Mouse (Mus musculus): ENCODE measurements around the gene Ctsw.

Gene Ctsw

DNA sequence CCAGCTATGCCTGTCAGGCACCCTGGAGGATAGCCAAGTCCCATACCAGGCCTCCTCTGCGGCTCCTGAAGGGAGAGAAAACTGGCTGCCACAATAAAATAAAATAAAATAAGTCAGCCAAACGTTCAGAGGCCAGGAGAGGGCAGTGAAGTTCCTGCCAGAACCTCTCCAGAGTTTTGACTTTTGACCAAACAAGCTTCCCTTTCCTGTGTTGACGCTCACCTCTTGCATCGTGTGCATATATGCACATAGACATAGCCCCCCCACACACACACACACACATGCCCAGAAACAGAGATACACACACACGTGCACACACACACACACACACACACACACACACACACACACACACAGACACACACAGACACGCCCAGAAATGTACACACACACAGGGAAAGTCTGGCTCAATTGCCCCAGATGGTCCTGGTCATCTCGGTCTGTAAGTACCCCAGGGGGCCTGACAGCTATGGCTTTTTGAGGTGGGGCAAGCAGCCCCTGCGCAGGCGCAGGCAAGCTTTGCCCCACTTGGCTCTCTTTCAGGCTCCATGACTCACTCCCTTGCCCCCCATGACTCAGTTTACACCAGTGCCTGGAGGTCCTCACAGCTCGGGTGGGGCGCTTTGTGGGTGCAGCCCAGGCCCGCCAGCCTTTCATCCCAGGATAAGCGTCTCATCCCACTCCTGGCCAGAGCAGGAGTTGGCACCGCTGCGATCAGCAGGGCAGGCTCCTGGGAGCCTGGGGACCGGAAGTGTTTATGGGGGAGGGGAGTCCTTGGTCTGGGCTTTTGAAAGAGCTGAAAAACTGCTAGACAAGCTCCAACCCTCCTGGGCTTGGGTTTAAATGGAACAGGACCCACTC is 35.1 kb downstream of the Ctsw start:
- no peak for DNase-seq (ENCODE audit: low read depth, low spot score)

DNA sequence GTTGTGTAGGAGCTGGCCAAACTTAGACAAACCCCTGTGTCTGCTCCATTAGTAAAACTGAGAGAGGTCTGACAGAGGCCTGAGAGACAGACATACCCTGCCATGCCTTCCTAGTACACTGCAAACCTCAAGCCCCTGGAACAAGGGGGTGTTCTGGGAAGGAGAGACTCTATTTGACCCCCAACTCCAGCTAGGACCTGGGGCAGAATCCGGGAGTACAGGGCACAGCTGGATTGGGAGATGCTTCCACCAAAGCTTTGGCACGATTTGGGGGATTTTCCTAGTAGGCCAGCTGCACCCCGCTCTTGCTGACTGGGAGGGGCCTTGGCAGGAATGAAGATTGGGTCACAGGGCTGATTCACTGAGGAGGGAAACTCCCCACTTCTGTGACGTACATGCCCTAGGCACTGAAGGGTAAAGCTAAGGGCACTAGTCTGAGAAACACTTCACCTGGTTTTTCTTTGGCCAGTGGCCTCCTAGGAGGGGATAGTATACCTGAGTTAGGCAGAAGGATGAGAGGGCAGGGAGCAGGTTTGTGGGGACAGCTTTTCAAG is 36.3 kb downstream of the Ctsw start:
- no peak for DNase-seq (ENCODE audit: low read depth, low spot score)

DNA sequence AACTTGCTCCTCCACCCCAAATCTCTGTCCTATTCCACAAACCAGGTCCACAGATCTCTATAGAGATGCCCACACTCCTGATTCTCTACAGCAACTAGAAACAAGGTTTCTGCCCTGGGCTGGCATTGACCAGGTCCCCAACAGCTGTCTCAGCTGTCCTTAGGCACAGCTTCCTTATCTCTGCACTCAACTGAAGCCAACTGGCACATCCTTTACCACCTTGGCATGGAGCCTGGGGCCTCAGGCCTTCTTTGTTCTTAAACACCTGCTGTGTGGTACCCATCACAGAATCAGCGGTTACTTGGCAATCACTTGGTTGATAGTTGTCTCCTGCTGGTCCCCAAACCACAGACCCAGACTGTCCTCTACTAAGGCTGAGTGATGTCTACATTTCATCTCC is 37.9 kb downstream of the Ctsw start:
- DNase-seq (ENCODE audit: low read depth, low spot score), result no peak

DNA sequence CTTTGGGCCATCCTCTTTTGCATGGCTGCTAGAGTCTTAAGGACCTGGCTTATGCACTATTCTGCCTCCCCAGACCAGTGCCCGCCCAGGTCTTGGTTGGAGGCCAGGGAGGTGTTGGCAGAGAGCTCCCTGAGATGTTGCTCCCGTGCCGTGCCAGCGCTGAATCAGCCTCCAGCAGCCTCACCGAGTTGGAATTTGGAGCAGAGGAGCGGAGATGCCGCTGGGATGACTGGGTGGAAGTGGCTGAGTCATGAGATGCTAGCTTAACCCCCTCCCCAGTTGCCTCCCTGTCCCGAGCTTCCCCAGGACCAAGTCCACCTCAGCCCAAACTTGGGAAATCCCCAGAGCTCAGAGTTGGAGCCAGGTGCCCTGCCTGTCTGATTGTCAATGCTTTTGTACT is 38.5 kb downstream of the Ctsw start:
- no peak for DNase-seq (ENCODE audit: low read depth, low spot score)

DNA sequence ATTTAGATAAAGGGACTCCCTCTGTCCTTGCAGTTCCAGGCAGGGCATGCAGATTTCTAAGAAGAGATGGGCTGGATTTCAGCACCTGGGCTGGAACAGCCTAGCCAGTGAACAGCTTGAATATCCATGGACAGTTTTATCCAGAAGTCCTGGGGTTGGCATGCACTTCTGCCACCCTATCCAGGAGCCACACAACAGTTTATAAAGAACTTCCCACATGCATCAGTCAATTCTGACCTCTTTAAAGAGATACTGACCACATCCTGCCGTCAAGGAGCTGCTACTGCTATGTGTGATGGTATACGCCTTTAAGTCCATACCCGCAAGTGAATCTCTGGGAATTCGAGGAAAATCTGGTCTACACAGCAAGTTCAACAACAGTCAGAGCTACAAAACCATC is 39.1 kb downstream of the Ctsw start:
- no peak for DNase-seq (ENCODE audit: low read depth, low spot score)

DNA sequence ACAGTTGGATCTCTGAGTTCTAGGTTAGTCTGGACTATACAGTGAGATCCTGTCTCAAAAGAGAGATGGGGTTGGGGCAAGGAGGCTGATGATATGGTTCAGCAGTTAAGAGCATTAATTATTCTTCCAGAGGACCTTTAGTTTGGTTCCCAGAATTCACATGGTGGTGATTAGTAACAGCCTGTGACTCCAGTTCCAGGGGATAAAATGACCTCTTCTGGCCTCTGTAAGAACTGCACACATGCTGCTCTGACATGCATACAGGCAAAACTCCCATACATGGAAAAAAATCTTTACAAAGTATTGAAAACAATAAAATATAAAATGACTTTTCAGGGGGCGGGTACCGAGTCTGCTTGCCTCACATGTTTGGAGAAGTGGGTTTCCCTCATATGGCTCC is 40.2 kb downstream of the Ctsw start:
- DNase-seq (ENCODE audit: low read depth, low spot score), result no peak

DNA sequence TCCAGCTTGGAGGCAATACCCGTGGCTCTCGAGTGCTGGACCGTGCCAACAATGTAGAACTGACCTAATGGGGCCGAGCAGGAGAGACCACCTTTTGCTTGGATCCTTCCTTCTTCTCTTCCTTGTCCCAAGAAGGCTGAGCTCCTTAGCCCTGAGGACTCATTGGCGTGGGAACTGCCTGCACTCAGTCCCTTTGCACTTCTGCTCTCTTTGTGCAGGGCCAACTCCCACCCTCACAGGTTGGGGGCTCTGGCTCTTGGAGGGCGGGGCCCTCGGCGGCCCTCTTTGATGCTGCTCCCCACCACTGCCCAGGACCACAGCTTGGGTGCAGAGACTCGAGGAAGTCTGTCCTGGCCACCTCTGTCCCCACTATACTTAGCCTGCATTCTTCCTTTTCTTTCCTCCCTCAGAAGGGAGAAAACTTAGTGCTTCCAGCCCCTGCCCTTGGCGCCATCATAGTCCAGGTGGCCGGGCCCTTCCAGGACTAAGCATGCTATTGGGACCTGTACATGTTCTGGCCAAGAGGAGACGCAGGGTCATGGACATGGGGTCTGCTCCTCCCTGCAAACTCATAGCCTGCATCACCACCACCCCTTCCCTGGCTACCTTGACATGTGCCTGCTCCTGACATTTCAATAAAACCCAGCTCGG is 41.5 kb downstream of the Ctsw start:
- no peak for DNase-seq (ENCODE audit: low read depth, low spot score)

DNA sequence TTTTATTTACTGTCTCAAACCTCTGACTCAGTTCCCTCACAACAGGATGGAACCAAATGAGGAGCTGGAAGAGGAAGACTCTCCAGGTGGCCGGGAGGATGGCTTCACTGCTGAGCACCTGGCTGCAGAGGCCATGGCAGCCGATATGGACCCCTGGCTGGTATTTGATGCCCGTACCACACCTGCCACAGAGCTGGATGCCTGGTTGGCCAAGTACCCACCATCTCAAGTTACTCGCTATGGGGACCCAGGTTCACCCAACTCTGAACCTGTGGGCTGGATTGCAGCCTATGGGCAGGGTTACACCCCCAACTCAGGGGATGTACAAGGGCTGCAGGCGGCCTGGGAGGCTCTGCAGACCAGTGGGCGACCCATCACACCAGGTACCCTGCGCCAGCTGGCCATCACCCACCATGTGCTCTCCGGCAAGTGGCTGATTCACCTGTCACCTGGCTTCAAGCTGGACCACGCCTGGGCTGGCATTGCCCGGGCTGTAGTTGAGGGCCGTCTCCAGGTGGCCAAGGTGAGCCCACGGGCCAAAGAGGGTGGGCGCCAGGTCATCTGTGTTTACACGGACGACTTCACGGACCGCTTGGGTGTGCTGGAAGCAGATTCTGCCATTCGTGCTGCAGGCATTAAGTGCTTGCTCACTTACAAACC is 42.3 kb downstream of the Ctsw start:
- no peak for DNase-seq (ENCODE audit: low read depth, low spot score)

DNA sequence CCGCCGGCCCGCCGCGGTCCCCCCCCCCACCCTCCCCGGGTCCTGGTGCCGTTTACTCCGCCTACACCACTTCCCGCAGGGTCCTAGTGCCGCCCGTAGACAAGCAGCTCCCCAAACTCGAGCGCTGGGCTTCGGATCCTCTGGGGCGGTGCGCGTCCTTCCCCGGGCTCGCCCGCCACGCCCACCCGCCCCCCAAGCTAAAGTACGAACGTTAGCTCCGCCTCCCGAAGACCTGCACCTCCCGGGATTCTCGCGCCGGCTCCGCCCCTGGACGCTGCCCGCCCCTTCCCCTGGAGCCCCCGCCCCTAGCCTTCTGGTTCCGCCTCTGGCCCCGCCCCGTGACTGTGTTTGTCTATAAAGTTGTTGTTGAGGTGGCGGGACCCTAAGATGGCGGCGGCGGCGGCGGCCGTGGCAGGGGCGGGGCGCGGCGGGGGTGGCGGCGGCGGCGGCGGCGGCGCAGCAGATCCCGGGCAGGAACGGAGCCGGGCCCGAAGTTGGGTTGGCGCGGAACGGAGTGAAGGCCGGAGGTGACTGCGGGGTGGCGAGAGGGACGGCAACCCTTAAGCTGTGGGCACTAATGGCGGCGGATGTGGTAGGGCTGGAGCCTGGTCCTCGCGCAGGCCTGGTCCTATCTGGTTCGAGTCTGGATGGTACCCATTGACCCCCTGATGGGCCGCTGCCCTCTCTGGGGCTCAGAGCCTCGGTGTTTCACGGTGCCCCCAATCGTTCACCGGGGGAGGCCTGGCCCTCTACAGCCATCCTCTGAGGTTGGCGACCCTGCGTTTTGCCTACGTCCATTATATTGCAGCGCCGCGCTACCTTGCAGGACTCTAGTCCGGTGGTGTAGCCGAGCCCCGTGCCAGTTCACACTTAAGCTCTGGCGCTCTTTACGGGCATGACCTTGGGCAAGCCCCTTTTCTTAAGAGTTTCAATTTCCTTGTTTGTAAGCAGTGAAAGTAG is 43.2 kb downstream of the Ctsw start, which contains the start of the genes Drap1 and AI837181:
Drap1 (minus strand) TSS at position 198 of the 960 bp plus-strand sequence.
AI837181 (plus strand) TSS at position 363 of the 960 bp plus-strand sequence.
- peak; percentile 98 for DNase-seq (ENCODE audit: low read depth, low spot score)

DNA sequence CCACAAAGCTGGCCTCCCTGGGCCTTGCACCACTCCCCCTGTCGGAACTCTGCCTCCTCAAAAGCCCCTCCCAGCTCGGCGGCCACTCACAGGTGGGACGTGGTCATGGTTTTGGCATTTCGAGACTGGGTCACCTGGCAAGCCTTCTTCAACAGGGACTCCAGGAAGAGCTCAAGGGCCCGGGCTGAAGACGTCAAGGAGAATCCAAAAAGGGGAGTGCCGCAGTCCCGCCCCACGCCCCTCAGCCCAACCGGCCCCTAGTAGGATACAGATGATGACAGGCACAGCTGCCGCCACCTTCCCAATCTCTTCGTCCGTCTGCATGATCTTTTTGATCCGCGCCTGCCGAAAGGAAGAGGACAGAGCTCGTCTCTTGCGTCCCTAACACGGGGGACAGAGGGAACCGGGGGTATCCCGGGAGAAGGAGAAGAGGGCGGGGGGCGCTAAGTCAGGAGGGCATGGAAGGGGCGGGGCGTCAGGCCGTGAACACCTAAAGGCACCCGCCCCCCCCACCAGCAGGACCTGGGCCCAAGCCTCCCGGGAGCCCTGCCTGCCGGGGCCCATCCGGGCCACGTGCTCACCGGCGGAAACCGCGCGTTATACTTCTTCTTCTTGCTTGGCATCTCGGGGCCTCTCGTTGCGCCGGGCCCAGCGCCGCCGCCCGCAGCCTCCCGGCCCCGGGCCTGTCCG is 44.1 kb downstream of the Ctsw start:
- no peak for DNase-seq (ENCODE audit: low read depth, low spot score)

DNA sequence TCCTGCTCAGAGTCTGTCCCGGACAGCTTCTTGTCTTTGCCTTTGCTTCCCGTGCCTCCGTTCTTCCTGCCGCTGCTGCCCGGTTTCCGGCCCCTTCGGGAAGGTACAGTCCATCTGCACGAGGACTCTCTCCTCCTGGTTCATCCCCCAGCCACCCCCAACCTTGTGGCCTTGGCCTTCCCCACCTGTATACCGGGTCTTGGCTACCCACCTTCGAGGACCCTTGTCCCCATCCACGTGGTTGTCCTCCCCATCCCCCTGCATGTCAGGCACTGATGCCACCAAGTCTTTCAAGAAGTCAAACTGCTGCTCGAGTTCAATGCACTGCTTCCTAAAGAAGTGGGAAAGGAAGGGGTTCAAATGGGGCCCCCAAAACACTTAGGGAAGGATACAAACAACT is 44.7 kb downstream of the Ctsw start:
- no peak for DNase-seq (ENCODE audit: low read depth, low spot score)

DNA sequence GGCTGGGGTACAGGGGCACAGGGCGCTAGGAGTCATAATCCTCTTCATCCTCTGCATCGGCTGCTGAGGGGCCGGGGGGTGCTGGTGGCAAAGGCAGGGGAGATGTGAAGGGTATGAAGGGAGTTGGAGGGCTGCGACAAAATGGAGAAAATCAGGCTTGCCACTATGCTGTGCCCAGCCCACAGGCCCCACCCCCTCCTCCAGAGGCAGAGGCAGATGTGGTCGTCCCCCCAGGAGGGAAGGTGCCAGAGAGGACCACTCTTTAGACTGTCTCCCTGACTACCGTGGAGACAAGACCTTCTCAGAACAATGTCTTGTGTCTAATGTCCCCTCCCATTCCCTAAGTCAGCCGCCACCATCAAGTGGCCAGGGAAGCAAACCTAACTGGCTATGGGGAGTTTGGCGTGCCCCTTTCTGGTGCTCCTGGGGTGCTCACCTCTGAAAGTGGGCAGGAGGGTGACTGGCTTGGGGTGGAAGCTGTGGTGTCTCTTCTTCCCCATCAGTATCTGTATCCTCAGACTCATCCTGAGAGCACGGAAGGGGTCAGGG is 45.3 kb downstream of the Ctsw start:
- DNase-seq (ENCODE audit: low read depth, low spot score), result no peak

DNA sequence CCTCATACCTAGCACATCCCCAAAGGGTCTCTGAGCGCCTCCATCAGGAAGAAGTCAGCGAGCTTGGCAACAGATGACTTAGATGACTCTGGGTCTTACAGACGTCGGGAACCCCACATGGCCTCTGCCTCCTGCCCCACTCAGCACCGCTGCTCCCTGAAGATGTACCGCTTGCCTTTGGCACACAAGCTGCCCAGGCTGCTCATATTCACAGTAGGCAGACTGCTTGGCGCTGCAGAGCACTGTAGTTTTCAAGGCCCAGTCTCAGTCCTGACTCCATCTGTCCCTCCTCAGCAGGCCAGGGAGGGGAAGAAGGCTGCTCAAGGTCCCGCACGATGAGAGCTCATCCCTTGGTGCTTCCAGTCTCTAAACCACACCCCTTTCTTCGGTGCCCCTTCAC is 46.0 kb downstream of the Ctsw start:
- no peak for DNase-seq (ENCODE audit: low read depth, low spot score)

DNA sequence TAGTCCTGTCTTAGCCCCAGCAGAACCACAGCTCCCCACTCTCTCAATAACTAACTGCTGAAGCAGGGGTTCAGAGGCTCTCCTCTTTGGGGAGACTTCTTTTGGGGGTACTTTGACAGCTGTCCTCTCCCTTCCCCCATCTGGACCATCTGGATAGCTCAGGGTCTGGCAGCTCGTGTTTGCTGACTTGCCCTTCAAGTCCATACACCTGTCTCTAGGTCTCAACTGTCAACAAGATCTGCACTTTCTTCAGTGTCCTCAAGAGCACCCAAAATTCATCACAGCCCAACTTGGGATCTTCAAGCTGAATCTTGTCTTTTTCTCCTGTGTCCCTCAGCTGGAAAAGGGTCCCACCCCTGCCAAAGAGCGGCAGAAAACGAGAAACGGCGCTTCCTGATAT is 46.5 kb downstream of the Ctsw start:
- DNase-seq (ENCODE audit: low read depth, low spot score), result no peak

DNA sequence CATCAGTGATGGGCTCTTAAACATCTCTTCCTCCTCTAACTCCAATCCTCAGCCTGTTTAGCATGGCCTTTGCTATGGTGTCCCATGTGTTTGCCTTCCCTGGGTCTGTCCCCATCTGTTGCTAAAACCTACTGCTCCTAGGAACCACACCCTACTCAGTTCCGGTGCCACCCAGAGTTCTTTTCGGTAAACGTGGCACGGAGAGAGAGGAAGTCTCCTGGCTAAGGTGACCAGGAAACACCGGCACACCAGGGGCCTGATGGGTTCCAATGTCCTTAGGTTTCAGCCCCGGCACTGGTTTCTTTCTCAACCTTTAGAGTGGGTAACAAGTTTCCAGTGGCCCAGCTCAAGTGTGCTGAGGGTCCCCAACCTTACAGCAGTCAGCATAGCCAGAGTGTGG is 47.7 kb downstream of the Ctsw start:
- no peak for DNase-seq (ENCODE audit: low read depth, low spot score)

DNA sequence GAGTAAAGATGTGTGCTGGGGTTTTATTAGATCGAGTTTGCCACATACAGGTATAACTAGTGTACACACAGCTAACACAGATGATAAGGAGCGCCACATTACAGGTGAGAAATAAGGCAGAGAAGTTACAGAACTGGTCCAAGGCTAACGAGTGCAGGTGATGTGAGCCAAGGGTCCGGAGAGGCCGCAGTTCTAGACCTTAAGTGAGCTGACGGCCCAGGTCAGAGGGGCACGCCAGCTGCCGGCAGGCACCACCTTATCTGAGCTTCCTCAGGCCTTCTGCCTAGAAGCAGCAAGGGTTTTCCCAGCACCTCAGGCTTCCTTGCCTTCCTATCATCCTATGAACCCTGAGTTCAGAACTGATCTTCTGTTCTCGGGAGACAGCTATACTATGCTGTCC is 48.7 kb downstream of the Ctsw start:
- DNase-seq (ENCODE audit: low read depth, low spot score), result no peak

DNA sequence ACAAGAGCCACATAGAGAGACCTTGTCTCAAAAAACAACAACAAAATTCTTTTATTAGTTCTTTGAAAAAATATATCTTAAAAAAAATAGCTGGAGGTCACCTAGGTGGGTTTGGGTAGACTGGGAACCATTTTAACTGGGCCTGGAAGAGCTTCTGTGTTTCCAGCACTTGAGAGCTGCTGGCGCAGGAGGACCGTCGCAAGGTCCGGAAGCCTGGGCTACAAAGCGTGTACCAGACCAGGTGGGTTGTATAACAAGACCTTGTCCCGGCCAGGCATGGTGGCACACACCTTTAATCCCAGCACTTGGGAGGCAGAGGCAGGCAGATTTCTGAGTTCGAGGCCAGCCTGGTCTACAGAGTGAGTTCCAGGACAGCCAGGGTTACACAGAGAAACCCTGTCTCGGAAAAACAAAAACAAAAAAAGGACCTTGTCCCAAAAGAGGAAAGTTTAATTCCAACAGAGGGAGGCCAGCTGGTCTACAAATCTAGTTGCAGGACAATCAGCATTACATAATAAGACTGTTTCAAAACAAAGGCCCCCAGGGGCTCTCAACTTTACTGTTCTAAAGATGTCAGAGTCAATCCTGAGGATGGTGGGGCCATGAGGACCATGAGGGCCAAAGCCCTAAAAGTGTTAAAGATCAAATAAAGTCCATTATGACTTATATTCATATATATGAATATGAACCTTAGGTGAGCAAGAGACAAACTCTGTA is 49.4 kb downstream of the Ctsw start:
- DNase-seq (ENCODE audit: low read depth, low spot score), result no peak

All from embryo, embryonic 11.5 days (tissue).